Mouse (Mus musculus): ENCODE measurements around the gene Cox6b1. TPM values are rescaled to one million over a fixed set of nuclear protein-coding genes. Genes with fewer than 3 reads are reported as not detected.

The Cox6b1 gene
- polyA plus RNA-seq, 1 experiment: 795 TPM

GRCm38 (mm10) chr7:30599933-30600353 is 26.0 kb downstream of the Cox6b1 start:
- Histone ChIP-seq H3K27me3 (ENCODE audit: control insufficient read depth, insufficient read depth, insufficient read length) (peaks cover 41% of the 10 kb centered on the region), H3K79me2 (ENCODE audit: control insufficient read depth, insufficient read depth) (no peaks in the 10 kb centered on the region), H3K79me3 (ENCODE audit: low read depth) (no peaks in the 10 kb centered on the region), H3K4me3 (ENCODE audit: insufficient read depth, poor library complexity, severe bottlenecking) (no peak overlapping the region), H3ac (ENCODE audit: control insufficient read depth, insufficient read length, low read depth) (no peak overlapping the region), H3K36me3 (ENCODE audit: control insufficient read depth, insufficient read depth) (no peaks in the 10 kb centered on the region)
- TF ChIP-seq MYOG (IDR thresholded peaks at IDR 0.05; ENCODE audit: control insufficient read depth, extremely low read depth, insufficient read length): no peak
- TF ChIP-seq USF1 (IDR thresholded peaks at IDR 0.05; ENCODE audit: low read depth): no peak
- no peak for TF ChIP-seq CTCF (IDR thresholded peaks at IDR 0.05; ENCODE audit: control insufficient read depth, insufficient read depth, insufficient read length)

GRCm38 (mm10) chr7:30598786-30599185 is 27.2 kb downstream of the Cox6b1 start, which contains the start of gene Zbtb32:
TSS of gene Zbtb32 (minus strand) at chr7:30598909.
- Histone ChIP-seq H3K36me3 (ENCODE audit: control insufficient read depth, insufficient read depth) (no peaks in the 10 kb centered on the region), H3K79me2 (ENCODE audit: control insufficient read depth, insufficient read depth) (no peaks in the 10 kb centered on the region), H3K79me3 (ENCODE audit: low read depth) (no peaks in the 10 kb centered on the region), H3K4me3 (ENCODE audit: insufficient read depth, poor library complexity, severe bottlenecking) (no peak within 1 kb of the TSS), H3ac (ENCODE audit: control insufficient read depth, insufficient read length, low read depth) (no peak within 1 kb of the TSS), H3K27me3 (ENCODE audit: control insufficient read depth, insufficient read depth, insufficient read length) (peaks cover 43% of the 10 kb centered on the region)
- TF ChIP-seq MYOD1 (IDR thresholded peaks at IDR 0.05; ENCODE audit: control insufficient read depth, insufficient read length, low read depth): no peak
- no peak for TF ChIP-seq CEBPB (IDR thresholded peaks at IDR 0.05; ENCODE audit: low read depth)
- TF ChIP-seq MYOG (IDR thresholded peaks at IDR 0.05; ENCODE audit: control insufficient read depth, extremely low read depth, insufficient read length): no peak
- TF ChIP-seq FOSL1 (IDR thresholded peaks at IDR 0.05; ENCODE audit: insufficient read depth, low read length, poor library complexity, severe bottlenecking): no peak
- no peak for TF ChIP-seq CTCF (IDR thresholded peaks at IDR 0.05; ENCODE audit: control insufficient read depth, insufficient read depth, insufficient read length)
- no peak for TF ChIP-seq MAX (IDR thresholded peaks at IDR 0.05)
- no peak for TF ChIP-seq USF1 (IDR thresholded peaks at IDR 0.05; ENCODE audit: low read depth)

GRCm38 (mm10) chr7:30596811-30597210 is 29.1 kb downstream of the Cox6b1 start:
- Histone ChIP-seq H3ac (ENCODE audit: control insufficient read depth, insufficient read length, low read depth) (no peak overlapping the region), H3K79me3 (ENCODE audit: low read depth) (no peaks in the 10 kb centered on the region), H3K79me2 (ENCODE audit: control insufficient read depth, insufficient read depth) (no peaks in the 10 kb centered on the region), H3K27me3 (ENCODE audit: control insufficient read depth, insufficient read depth, insufficient read length) (peaks cover 43% of the 10 kb centered on the region), H3K4me3 (ENCODE audit: insufficient read depth, poor library complexity, severe bottlenecking) (no peak overlapping the region), H3K36me3 (ENCODE audit: control insufficient read depth, insufficient read depth) (no peaks in the 10 kb centered on the region)
- TF ChIP-seq MYOG (IDR thresholded peaks at IDR 0.05; ENCODE audit: control insufficient read depth, extremely low read depth, insufficient read length) (no peak), FOSL1 (IDR thresholded peaks at IDR 0.05; ENCODE audit: insufficient read depth, low read length, poor library complexity, severe bottlenecking) (no peak), CEBPB (IDR thresholded peaks at IDR 0.05; ENCODE audit: low read depth) (no peak)

- Histone ChIP-seq H3K36me3 (ENCODE audit: control insufficient read depth, insufficient read depth) (no peaks in the 10 kb centered on the region), H3K79me2 (ENCODE audit: control insufficient read depth, insufficient read depth) (no peaks in the 10 kb centered on the region), H3ac (ENCODE audit: control insufficient read depth, insufficient read length, low read depth) (no peak overlapping the region), H3K4me3 (ENCODE audit: insufficient read depth, poor library complexity, severe bottlenecking) (no peak overlapping the region), H3K79me3 (ENCODE audit: low read depth) (no peaks in the 10 kb centered on the region), H3K27me3 (ENCODE audit: control insufficient read depth, insufficient read depth, insufficient read length) (peaks cover 43% of the 10 kb centered on the region)
- TF ChIP-seq MYOD1 (IDR thresholded peaks at IDR 0.05; ENCODE audit: control insufficient read depth, insufficient read length, low read depth): no peak
- TF ChIP-seq MYOG (IDR thresholded peaks at IDR 0.05; ENCODE audit: control insufficient read depth, extremely low read depth, insufficient read length): no peak
- no peak for TF ChIP-seq FOSL1 (IDR thresholded peaks at IDR 0.05; ENCODE audit: insufficient read depth, low read length, poor library complexity, severe bottlenecking)
- TF ChIP-seq MAX (IDR thresholded peaks at IDR 0.05): no peak
- no peak for TF ChIP-seq CTCF (IDR thresholded peaks at IDR 0.05; ENCODE audit: control insufficient read depth, insufficient read depth, insufficient read length)
- TF ChIP-seq CEBPB (IDR thresholded peaks at IDR 0.05; ENCODE audit: low read depth): no peak
- no peak for TF ChIP-seq USF1 (IDR thresholded peaks at IDR 0.05; ENCODE audit: low read depth)
Observed at GRCm38 (mm10) chr7:30596093-30596492, 29.9 kb downstream of the Cox6b1 start.

- H3K79me2 ChIP-seq (ENCODE audit: control insufficient read depth, insufficient read depth): no peaks in the 10 kb centered on the region
- H3K79me3 ChIP-seq (ENCODE audit: low read depth): no peaks in the 10 kb centered on the region
- peaks cover 37% of the 10 kb centered on the region for H3K27me3 ChIP-seq (ENCODE audit: control insufficient read depth, insufficient read depth, insufficient read length)
- TF ChIP-seq MAX (IDR thresholded peaks at IDR 0.05) (no peak), CEBPB (IDR thresholded peaks at IDR 0.05; ENCODE audit: low read depth) (no peak), MYOD1 (IDR thresholded peaks at IDR 0.05; ENCODE audit: control insufficient read depth, insufficient read length, low read depth) (no peak), CTCF (IDR thresholded peaks at IDR 0.05; ENCODE audit: control insufficient read depth, insufficient read depth, insufficient read length) (no peak), MYOG (IDR thresholded peaks at IDR 0.05; ENCODE audit: control insufficient read depth, extremely low read depth, insufficient read length) (no peak), USF1 (IDR thresholded peaks at IDR 0.05; ENCODE audit: low read depth) (no peak), FOSL1 (IDR thresholded peaks at IDR 0.05; ENCODE audit: insufficient read depth, low read length, poor library complexity, severe bottlenecking) (no peak)
- no peaks in the 10 kb centered on the region for H3K36me3 ChIP-seq (ENCODE audit: control insufficient read depth, insufficient read depth)
- no peak overlapping the region for H3K4me3 ChIP-seq (ENCODE audit: insufficient read depth, poor library complexity, severe bottlenecking)
- no peak overlapping the region for H3ac ChIP-seq (ENCODE audit: control insufficient read depth, insufficient read length, low read depth)
Observed at GRCm38 (mm10) chr7:30594510-30595024, 31.4 kb downstream of the Cox6b1 start.
